Mouse (Mus musculus): Measurements from ENCODE around the gene Carm1.

The Carm1 gene

DNA sequence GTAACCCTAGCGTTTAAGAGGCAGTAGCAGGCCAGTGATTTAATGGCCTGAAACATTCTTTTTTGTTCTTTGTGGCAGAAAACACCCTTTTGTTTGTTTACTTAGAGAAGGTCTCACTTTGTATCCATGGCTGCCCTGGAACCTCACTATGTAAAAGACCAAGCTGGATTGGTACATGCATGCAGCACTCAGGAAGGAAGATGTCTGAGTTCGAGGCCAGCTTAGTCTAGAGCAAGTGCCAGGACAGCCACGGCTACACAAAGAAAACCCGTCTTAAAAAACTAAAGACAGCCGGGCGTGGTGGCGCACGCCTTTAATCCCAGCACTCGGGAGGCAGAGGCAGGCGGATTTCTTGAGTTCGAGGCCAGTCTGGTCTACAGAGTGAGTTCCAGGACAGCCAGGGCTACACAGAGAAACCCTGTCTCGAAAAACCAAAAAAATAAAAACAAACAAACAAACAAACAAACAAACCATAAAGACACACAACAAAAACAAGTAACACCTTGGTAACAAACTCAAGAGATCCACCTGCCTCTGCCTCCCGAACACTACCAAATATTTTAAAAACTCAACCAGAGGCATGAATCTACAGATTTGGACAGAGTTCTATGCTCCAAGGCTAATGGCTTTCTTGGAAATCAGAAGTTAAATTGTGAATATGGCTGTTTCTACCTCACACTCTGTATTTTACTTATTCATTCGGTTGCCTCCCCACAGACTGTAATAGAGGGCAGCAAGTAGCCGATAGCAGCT is 68.3 kb downstream of the Carm1 start:
- ATAC-seq (ENCODE audit: low TSS enrichment), result 0 out of 2 replicates have a peak, but pooled peaks have one; percentile 0

- peak; percentile 97 for ATAC-seq (ENCODE audit: low TSS enrichment)
Observed at GRCm38 (mm10) chr9:21615617-21616231, 69.0 kb downstream of the Carm1 start, which contains the start of gene Smarca4. Smarca4 (plus strand) TSS chr9:21616169.

- peak; percentile 39 for ATAC-seq (ENCODE audit: low TSS enrichment)
Observed at GRCm38 (mm10) chr9:21616232-21616781, 69.6 kb downstream of the Carm1 start.

DNA sequence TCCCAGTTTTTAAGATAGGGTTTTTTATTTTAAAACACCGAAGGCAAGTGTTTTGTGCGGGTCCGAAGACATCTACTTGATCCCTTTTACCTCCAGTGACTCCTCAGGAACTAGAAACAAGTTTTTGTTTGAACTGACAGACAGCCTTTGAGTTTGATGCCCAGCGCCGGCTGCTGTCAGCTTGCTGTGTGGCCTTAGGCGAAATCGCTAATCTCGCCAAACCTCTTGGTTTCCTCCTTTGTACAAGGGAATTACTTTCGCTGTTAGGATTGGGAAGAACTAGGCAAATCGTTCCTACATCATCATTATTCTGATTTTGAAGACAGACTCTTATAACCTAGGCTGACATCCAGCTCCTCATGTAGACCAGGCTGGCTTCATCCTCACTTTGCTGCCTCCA is 70.4 kb downstream of the Carm1 start:
- ATAC-seq (ENCODE audit: low TSS enrichment), result no peak

GRCm38 (mm10) chr9:21620229-21620628 is 73.5 kb downstream of the Carm1 start:
- ATAC-seq (ENCODE audit: low TSS enrichment), result no peak

GRCm38 (mm10) chr9:21622676-21623075 is 76.0 kb downstream of the Carm1 start:
- ATAC-seq (ENCODE audit: low TSS enrichment), result no peak

GRCm38 (mm10) chr9:21625342-21626339 is 78.9 kb downstream of the Carm1 start:
- no peak for ATAC-seq (ENCODE audit: low TSS enrichment)

DNA sequence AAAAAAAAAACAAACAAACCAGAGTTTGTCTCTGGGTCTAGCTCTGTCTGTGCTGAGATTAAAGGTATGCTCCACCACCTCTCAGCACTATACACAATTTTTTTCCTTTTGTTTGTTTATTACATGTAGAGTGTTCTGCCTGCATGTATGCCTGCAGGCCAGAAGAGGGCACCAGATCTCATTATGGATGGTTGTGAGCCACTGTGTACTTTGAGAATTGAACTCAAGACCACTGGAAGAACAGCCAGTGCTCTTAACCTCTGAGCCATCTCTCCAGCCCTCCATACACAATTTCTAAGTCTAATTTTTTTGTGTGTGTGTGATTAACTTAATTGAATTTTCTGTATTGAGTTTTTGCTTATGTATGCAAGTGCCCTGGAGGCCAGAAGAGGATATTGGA is 79.9 kb downstream of the Carm1 start:
- ATAC-seq (ENCODE audit: low TSS enrichment), result no peak

DNA sequence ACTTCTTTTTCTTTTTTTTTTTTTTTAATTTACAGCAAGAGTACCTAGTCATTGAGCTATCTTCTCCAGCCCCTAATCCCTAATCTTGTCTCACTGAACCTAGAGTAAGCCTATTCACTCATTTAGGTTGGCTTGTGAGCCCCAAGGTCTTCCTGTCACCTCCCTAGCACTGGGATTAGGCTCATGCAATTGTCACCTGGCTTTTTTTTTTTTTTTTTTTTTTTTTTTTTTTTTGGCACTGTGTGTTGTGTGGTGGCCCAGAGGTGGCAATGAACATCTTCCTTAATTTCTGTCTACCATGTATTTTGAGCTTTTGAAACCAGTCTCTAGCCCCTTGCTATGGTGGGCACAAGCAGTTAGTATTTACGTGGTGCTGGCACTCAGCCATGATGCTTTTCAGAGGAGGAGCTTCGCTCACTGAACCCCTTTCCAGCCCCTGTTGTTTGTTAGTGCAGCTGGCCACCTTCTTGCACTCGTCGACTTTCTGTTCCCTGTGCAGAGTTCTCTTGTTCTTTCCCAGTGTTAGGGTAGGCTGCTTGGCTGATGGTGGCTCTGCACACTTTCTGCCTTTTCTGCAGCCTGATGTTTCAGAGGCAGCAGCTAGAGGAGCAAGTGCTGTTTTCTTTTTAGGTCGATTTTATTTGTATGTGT is 80.6 kb downstream of the Carm1 start:
- no peak for ATAC-seq (ENCODE audit: low TSS enrichment)

GRCm38 (mm10) chr9:21630673-21631072 is 84.0 kb downstream of the Carm1 start:
- ATAC-seq (ENCODE audit: low TSS enrichment), result peak; percentile 78

- ATAC-seq (ENCODE audit: low TSS enrichment), result no peak
Observed at GRCm38 (mm10) chr9:21633106-21633505, 86.4 kb downstream of the Carm1 start.

DNA sequence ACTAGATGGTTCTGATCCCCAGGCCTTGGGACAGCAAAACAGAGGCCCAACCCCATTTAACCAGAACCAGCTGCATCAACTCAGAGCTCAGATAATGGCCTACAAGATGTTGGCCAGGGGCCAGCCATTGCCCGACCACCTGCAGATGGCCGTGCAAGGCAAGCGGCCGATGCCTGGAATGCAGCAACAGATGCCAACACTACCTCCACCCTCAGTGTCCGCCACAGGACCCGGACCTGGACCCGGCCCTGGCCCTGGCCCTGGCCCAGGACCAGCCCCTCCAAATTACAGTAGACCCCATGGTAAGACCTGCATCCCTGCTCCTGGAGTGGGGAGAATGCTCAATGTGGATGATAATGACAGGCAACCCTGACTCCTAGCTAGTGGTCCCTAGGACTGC is 88.9 kb downstream of the Carm1 start:
- no peak for ATAC-seq (ENCODE audit: low TSS enrichment)

- no peak for ATAC-seq (ENCODE audit: low TSS enrichment)
Observed at GRCm38 (mm10) chr9:21639031-21639430, 92.3 kb downstream of the Carm1 start.
